Mouse (Mus musculus) myocyte (in vitro differentiated cells): ENCODE measurements at regions not wholly inside any gene's neighbourhood (a gene's known extent, or its start where the extent isn't known, plus 50 kb on each side); places are given as distances from the start of the nearest gene placed in this dataset.
A peak's percentile ranks its signal among the peaks of the same experiment; 100 is the strongest.

Experiments
- CEBPB ChIP-seq: IDR thresholded peaks from 2 replicates; pipeline ENCODE4 v1.6.1; 2011; ENCODE audit warnings: mild to moderate bottlenecking, moderate library complexity; ENCODE audit not compliant: poor library complexity, insufficient read depth, severe bottlenecking
- E2F4 ChIP-seq: IDR thresholded peaks from one replicate; pipeline ENCODE4 v1.6.1; 2011; ENCODE audit warnings: mild to moderate bottlenecking, control low read depth, moderate library complexity; ENCODE audit not compliant: insufficient read depth
- MAX ChIP-seq: IDR thresholded peaks from one replicate; pipeline ENCODE4 v1.6.1; 2011; ENCODE audit warnings: low read depth, mild to moderate bottlenecking, control low read depth
- MYOG ChIP-seq, 3 experiments: IDR thresholded peaks; one replicate each; pipeline ENCODE4 v1.6.1; 2011; ENCODE audit warnings: control low read depth in 2 of 3, low read depth in 2 of 3, mild to moderate bottlenecking in 2 of 3; ENCODE audit not compliant: insufficient read length in 2 of 3, control insufficient read depth in 1 of 3, insufficient read depth in 1 of 3
- POLR2A ChIP-seq: IDR thresholded peaks from one replicate; pipeline ENCODE4 v1.6.1; 2011; ENCODE audit warnings: low read depth, mild to moderate bottlenecking, control low read depth, moderate library complexity; ENCODE audit not compliant: insufficient read length
- POLR2AphosphoS2 ChIP-seq: IDR thresholded peaks from one replicate; pipeline ENCODE4 v1.6.1; 2011; ENCODE audit warnings: low read depth, control low read depth; ENCODE audit not compliant: insufficient read length
- REST ChIP-seq: IDR thresholded peaks from one replicate; pipeline ENCODE4 v1.6.1; 2011; ENCODE audit warnings: mild to moderate bottlenecking, control low read depth, moderate library complexity; ENCODE audit not compliant: insufficient read depth, insufficient read length
- SRF ChIP-seq: IDR thresholded peaks from one replicate; pipeline ENCODE4 v1.6.1; 2011; ENCODE audit warnings: low read depth; ENCODE audit not compliant: control insufficient read depth, insufficient read length
- TCF12 ChIP-seq: IDR thresholded peaks from one replicate; pipeline ENCODE4 v1.6.1; 2011; ENCODE audit warnings: mild to moderate bottlenecking, control low read depth; ENCODE audit not compliant: poor library complexity, insufficient read depth, severe bottlenecking
- USF1 ChIP-seq: IDR thresholded peaks from one replicate; pipeline ENCODE4 v1.6.1; 2011; ENCODE audit warnings: low read depth, mild to moderate bottlenecking, control low read depth, moderate library complexity

- TF ChIP-seq REST (no peak), POLR2A (no peak), USF1 (no peak), POLR2AphosphoS2 (no peak), TCF12 (no peak), MYOG (IDR thresholded peaks at IDR 0.05; ENCODE audit: control insufficient read depth in 1 of 3, insufficient read depth in 1 of 3, insufficient read length in 2 of 3, low read depth in 2 of 3) (peak in 1 of 3 experiments; percentile 38), MAX (no peak), E2F4 (no peak), CEBPB (no peak), SRF (no peak)
These were observed 432.6 kb upstream of the Tshz3 start for GRCm38 (mm10) chr7:36265163-36265823.
